Mouse (Mus musculus): ENCODE data around the gene Ptprn2.

Ptprn2 gene

GRCm38 (mm10) chr12:117242181-117242580, 756.7 kb downstream of the Ptprn2 start:
- DNase-seq, result no peak

GRCm38 (mm10) chr12:117245885-117246478, 760.5 kb downstream of the Ptprn2 start:
- no peak for DNase-seq

- no peak for DNase-seq
These were observed 764.9 kb downstream of the Ptprn2 start for GRCm38 (mm10) chr12:117250465-117250864.

- DNase-seq, result no peak
These were observed 766.3 kb downstream of the Ptprn2 start for GRCm38 (mm10) chr12:117251663-117252425.

DNA sequence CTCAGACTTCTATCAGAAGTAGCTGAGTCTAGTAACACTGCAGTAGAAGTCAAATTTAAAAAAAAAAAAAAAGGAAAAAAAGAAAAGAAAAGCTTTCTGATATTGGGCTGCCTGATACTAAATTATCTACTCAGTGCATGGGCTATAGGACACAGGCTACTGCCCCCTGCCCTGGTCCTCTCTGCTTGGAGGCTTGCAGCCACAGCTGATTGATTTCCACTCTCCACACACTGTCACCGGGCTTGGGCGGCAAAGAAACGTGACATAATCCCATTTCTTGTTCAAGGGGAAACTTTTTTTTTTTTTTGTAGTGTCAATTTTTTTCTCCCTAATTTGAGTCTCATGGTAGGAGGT, 766.9 kb downstream of the Ptprn2 start:
- DNase-seq, result no peak

DNA sequence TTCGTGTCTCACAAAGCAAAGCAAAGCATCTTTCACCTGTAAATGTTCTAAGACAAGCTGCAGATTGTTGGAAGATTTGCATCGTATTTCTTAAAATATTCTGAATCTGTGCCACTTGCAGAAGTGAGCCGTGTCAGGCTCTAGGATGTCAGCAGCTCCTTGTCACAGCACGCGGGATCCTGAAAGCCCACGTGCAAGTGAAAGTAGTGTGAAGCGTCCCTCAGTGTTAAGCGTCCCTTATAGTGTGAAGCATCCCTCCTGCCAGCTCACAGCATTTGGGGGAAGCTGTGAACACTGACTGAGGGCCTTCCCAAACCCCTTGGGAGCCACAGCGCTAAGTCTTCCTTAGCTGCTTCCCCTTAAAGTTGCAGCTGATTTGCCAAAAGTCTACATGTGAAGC, 768.8 kb downstream of the Ptprn2 start:
- no peak for DNase-seq

- no peak for DNase-seq
These were observed 769.8 kb downstream of the Ptprn2 start for GRCm38 (mm10) chr12:117255325-117255724.

DNA sequence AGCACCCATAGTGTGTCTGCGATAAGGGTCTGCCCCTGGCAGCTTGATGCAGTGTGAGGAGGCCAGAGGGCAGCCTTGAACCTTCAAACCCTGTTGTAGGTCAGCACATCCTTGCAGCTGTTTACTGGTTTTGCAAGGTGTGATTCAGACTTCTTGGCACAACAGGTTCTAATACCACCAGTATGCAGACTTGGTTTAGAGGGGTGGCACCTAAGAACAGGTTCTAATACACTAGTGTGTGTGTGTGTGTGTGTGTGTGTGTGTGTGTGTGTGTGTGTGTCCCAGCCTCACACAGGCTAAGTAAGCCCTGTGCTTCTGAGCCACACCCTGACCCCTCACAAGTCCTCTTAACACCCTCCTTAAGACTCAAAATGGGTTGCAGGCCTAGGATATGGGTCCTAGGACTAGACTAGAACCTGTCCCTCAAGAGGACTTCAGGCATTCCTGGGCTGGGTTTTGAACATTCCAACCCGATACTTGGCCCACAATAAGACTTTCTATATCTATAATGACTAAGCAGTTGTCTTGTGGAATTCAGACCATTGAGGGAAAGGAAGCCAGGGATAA, 770.3 kb downstream of the Ptprn2 start:
- no peak for DNase-seq

- no peak for DNase-seq
These were observed 771.3 kb downstream of the Ptprn2 start for GRCm38 (mm10) chr12:117256849-117257204.

- no peak for DNase-seq
These were observed 771.8 kb downstream of the Ptprn2 start for GRCm38 (mm10) chr12:117257205-117257920.

- no peak for DNase-seq
These were observed 772.5 kb downstream of the Ptprn2 start for GRCm38 (mm10) chr12:117257921-117258497.

DNA sequence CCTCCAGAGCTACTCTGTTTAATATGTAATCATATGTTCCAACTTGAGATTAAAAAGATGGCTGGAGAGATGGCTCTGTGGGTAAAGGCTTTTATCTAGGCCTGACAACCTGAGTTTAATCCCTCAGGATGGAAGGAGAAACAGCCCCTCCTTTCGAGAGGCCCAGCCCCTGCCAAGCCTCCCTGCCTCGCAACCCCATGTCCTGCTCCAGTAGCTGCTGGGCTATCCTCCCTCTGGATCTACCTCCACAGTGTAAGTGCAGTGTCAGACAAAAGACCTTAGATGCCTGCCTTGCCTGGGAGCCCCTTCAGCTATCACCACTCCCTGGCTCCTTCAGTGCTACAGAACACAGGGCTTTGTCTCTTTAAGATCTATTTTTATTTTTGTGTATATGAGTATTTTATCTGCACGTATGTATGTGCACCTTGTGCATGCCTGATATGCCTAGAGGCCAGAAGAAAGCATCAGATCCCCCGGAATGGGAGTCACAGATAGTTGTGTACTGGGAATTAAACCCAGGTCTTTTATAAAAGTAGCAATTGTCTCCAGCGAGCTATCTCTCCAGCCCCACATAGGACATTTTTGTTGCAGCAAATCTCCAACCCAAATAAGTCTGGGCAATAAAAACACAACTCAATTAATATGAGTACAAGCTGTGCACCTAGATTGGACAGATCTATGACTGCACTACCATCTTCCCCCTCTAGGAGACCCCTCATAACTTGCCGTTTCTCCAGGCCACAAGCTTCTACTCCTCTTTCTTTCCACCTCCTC, 775.1 kb downstream of the Ptprn2 start:
- no peak for DNase-seq

DNA sequence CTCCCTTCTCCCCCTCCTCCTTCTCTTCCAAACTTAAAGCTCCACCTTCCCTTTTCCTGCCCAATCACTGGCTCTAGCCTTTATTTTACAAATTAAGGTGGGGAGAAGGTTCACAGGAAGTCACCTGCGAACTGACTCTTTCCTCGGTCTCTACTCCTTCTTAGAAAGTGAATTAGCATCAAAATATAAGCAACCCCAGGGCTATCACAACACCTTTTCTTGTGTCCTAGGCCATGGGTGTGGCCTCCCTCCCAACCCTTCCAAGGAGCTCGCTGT, 775.6 kb downstream of the Ptprn2 start:
- no peak for DNase-seq

GRCm38 (mm10) chr12:117262003-117262402, 776.5 kb downstream of the Ptprn2 start:
- no peak for DNase-seq

- DNase-seq, result no peak
These were observed 777.6 kb downstream of the Ptprn2 start for GRCm38 (mm10) chr12:117263081-117263480.

- no peak for DNase-seq
These were observed 779.7 kb downstream of the Ptprn2 start for GRCm38 (mm10) chr12:117265211-117265610.

DNA sequence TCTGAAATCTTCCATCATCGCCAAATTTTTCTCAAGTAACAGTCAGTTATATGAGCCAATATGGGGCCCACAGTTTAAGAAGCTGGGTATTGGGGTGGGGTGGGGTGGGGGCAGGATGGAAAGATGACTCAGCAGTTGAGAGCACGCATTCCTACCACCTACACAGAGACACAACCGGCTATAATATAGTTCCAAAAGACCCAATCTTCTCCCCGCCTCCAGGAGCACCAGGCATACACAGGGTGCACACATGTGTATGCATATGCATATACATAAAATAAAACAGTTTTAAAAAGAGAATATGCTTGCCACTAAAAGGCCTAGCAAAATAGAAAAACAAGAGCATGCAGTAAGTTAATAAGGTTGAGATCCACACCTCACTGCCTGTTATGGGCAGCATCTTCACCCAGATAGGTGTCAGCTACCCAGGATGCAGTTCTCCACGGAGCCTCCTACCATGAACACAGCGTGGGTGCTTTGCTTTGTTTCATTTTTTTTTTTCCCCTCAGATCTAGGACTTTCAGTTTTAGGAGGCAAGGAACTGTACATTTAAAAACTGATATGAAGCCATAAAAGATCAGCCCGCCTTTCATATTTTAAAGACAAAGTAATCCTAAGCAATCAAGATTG, 783.1 kb downstream of the Ptprn2 start:
- no peak for DNase-seq

DNA sequence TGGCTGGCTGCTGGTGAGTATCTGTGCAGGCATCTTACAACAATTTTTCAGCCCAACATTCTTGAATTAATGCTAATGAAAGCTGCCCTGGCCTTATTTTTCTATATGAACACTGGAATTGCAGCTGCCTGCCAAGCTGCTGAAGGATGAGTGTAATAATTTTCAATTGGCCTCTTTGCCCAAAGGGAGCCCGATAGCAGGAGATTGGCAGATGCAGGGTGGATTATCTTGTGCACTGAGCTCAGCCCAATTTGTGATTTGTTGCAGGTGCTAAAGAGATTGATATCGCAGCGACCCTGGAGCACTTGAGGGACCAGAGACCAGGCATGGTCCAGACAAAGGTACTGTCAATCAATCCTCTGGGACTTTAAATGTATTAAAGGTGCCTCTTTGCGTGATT, 783.8 kb downstream of the Ptprn2 start:
- no peak for DNase-seq

GRCm38 (mm10) chr12:117270199-117270598, 784.7 kb downstream of the Ptprn2 start:
- DNase-seq, result no peak

DNA sequence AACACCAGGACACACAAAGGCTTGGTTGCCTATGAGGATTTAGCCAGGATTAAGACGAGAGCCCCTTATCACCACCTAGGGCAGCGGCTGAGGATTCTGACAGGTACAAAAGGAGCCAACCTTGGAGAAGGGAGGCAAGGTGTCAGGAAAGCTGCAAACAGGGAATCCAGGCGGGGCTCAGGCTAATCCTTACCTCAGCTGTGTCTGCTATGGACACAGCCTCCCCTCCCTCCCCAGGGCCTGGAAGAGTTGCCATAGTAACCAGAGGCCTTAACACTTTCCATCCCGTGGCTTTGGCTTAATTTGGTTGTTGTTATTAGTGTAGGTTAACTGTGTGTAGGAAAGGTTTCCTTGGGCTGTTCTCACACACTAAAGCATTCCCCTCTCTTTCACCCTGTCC, 787.6 kb downstream of the Ptprn2 start:
- no peak for DNase-seq

DNA sequence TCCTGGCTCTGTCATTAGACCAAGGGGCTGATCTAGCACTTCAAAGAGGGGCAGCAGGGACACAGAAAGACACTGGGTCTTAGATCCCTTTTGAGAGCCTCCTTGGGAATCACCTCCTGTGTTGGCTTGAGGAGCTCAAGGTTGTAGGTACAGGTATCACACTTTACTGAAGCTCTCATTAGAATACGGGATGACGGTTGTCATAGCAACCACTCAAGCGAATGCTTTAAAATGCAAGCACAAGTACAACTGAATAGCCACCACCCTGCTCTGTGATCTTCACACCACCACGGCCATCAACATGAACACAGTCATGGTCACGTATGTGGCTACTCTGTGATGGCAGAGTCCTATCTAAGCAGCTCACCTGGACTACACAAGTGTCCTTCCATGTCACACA, 789.1 kb downstream of the Ptprn2 start:
- no peak for DNase-seq

DNA sequence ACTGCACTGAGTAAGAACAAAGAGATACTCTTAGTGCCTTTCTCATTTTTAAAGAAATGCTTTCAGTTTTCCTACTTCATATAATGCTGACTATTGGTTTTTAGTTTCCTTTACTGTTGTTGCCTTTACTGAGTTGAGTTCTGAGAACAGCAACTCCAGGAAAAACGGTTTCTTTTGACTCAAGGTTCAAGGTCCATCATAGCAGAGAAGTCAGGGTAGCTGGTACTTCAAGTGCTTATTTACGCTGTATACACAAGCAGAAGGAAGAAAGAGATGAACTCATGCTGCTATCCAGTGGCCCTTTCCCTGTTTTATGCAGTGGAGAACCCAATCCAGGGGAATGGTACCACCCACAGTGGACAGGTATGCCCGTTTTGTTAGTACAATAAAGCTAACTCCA, 795.3 kb downstream of the Ptprn2 start:
- no peak for DNase-seq

GRCm38 (mm10) chr12:117282659-117283058, 797.1 kb downstream of the Ptprn2 start:
- no peak for DNase-seq

Data from B cell, adult 2 months (primary cell).